Mouse (Mus musculus): ENCODE results near the gene Tmem205.

Tmem205 gene

DNA sequence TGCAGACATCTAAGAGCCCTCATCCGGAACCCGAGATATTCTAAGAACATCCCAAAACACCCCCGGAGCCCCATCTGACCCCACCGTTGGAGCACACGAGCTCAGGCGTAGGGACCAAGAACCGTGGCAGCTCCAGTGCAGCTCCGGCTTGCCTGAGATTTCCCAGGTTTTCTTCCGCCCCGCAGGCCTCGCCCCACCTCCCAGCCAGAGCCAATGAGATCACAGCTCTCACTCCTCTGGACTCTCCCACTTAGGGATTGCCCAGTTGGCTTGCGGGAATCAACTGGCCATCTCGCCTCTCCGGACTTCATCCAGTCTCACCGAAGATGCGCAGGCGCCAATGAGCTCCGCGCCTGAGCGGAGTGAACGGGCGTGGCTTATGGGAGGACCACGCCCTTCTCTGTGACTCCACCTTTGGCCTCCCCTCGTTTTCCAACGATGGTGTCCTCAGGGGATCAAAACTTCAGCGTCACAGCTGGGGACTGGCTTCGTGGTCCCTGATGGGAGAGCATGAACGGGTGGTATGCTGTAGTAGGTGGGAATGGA lies at the start of gene Tmem205, which contains the start of gene Ccdc159:
Gene Tmem205 (minus strand): TSS at position 349 of the 546 bp plus-strand sequence.
Gene Ccdc159 (plus strand): TSS at position 264 of the 546 bp plus-strand sequence.
- no peak for DNase-seq (ENCODE audit: low spot score in 2 of 2)

DNA sequence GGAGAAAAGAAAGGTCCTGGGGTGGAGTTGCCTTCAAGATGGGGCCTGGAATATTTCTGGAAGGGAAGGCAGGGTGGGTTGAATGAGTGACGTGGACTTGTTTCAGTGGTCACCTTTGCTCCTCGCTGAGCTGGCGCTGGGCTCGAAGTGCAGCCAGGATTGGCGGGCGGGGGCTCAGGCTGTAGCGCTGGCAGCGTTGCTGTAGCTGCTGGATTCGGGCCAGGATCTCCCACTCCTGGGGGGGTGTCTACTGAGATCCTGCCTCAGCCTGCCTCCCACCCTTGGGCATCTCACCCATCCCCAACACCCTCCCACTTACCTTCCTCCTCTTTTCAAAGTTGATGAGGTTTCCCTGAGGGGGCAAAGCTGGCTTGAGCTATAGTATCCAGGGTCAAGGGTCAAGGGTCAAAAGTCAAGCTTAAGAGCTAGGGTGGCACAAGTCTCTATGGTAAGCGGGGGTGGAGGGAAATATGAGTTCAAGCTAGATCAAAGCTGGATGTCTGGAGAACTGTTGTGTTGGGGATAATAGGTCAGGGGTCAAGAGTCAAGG lies 49.3 kb upstream of the Tmem205 start:
- DNase-seq (ENCODE audit: low spot score in 2 of 2): no peak

GRCm38 (mm10) chr9:21969304-21969703 lies 41.9 kb upstream of the Tmem205 start:
- DNase-seq (ENCODE audit: low spot score in 2 of 2): no peak

GRCm38 (mm10) chr9:21968883-21969282 lies 41.5 kb upstream of the Tmem205 start:
- no peak for DNase-seq (ENCODE audit: low spot score in 2 of 2)

DNA sequence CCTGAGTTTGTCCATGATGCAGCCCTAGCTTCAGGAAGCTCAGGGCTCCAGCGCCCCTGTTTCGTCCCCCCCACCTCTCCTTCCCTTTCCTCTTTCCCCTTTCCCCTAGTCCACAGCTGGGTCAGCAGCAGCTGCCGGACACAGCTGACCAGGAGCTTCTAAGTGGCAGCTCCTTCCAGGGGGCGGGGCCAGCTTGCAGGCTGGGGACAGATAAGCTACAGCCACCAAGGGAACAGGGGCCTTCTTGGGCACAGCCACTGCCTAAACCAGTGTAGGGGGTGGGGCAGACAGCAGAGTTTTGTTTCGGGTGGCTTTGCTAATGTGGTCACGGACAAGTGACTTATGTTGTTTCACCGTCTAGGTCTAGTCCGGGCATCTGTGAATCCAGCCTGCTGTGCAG lies 36.1 kb upstream of the Tmem205 start, which contains the start of gene Epor:
Gene Epor (minus strand): TSS at position 90 of the 400 bp plus-strand sequence.
- no peak for DNase-seq (ENCODE audit: low spot score in 2 of 2)

GRCm38 (mm10) chr9:21962416-21963059 lies 35.2 kb upstream of the Tmem205 start:
- peak; percentile 56 to 62 for DNase-seq (ENCODE audit: low spot score in 2 of 2)

DNA sequence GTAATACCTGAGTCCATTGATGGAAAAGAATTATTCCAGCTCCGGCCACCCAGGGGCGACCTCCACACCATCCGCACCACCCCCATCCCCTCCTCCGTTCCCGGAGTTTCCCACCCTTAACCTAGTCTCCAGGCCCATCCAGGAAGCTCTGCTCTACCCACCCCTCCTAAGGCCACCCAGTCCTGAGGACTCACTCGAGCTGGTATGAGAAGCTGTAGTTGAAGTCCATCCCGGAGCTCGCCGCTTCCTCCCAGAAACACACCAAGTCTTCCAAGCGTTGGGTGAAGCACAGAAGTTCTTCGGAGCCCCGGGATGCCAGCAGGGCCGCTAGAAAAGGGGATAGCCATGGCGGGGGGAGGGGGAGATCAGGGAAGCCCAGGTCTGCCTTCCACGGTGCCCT lies 34.7 kb upstream of the Tmem205 start:
- DNase-seq (ENCODE audit: low spot score in 2 of 2): no peak

DNA sequence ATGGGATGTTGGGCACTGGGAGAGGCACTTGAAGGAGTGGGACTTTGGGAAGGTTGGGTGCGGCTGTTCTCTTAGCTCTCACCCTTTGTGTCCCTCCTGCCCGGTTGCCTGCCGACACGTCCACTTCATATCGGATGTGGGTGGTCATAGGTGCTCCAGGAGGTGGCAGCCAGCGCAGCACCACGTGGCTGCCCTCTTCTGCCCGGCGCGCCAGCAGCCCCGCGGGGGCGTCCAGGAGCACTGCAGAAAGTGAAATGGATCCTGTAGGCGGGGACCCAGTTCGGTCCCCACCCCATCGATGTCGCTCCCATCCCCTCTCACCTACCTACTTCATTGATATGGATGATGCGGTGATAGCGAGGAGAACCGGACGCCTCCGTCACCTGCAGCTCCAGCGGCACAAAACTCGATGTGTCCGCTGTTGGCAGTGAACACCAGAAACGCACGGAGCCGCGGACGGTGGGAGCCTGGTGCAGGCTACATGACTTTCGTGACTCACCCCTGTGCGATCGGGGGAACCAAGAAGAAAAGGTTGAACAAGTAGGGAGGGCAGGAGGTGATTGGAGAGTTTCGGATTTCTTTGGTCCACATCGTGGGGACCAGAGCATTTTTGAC lies 34.1 kb upstream of the Tmem205 start:
- no peak for DNase-seq (ENCODE audit: low spot score in 2 of 2)

GRCm38 (mm10) chr9:21960558-21961208 lies 33.3 kb upstream of the Tmem205 start:
- no peak for DNase-seq (ENCODE audit: low spot score in 2 of 2)

GRCm38 (mm10) chr9:21960135-21960534 lies 32.8 kb upstream of the Tmem205 start:
- no peak for DNase-seq (ENCODE audit: low spot score in 2 of 2)

DNA sequence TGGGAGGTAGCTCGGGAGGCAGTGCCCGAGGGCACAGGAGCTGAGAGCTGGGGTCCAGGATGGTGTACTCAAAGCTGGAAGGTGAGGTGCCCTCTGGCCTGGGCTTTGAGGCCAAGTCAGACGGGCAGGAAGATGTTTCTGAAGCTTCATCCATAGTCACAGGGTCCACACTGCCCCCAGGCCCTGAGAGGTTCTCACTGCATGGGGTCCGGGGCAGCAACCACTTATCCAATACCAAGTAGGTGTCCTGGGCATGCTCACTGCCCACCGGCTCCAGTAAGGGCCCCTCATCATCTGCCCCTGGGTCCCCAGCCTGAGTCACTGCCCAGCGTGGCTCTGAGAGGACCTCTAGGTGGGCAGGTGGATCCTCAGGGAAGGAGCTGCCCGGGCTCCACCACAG lies 31.9 kb upstream of the Tmem205 start:
- DNase-seq (ENCODE audit: low spot score in 2 of 2): no peak

DNA sequence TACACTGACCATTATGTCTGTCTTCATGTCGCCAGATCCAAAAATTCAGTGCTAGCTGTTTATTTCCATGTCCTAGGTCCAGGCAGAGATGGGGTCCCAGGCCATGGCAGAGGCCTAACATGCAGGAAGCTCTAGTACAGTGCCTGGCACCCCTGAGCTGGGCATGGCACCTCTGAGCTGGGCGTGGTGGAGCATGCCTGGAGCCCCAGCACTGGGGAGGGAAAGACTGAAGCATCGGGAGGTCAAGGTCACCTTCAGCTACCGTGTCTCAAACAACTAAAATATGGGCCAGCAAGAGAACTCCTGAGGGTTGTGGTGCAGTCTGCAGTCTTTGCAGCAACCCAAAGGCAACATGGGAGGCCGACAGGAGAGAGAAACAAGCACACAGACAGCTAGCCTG lies 31.0 kb upstream of the Tmem205 start:
- no peak for DNase-seq (ENCODE audit: low spot score in 2 of 2)

GRCm38 (mm10) chr9:21955570-21956281 lies 28.4 kb upstream of the Tmem205 start, which contains the start of gene Swsap1:
Gene Swsap1, plus strand, starts transcription at chr9:21955755.
- DNase-seq (ENCODE audit: low spot score in 2 of 2): peak; percentile 97 to 99

DNA sequence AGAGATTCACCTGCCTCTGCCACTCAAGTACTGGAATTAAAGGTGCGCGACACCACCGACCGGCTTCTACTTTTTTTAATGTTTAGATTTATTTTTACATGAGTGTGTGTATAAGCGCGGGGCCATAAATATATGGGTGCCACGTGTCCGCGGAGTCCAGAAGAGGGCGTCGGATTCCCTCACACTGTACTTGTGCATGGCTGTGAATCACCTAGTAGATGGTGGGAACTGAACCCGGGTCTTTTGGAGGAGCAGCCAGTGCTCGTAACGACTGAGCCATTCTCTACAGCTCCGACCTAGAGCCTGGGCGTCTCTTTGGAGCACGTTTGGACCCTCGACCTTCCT lies 27.8 kb upstream of the Tmem205 start:
- no peak for DNase-seq (ENCODE audit: low spot score in 2 of 2)

- no peak for DNase-seq (ENCODE audit: low spot score in 2 of 2)
Measured at GRCm38 (mm10) chr9:21954635-21955034, 27.3 kb upstream of the Tmem205 start.

DNA sequence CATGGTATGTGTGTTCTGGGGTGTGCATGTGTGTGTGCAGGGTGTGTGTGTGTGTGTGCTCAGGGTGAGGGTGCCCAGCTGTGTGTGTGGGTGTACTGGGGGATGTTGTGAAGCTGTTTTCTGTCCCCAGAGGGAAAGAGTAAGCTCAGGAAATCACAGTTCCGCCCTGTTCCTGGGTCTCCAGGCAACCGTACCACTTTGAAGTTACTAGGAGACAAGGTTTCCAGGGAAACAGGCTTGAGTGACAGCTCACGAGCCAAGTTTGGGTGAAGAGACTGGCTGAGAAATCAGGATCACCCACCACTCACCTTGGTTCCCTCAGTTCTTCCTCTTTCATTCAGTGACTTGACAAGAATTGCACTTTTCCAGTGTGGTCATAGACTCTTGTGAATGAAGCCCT lies 26.2 kb upstream of the Tmem205 start:
- DNase-seq (ENCODE audit: low spot score in 2 of 2): no peak

- DNase-seq (ENCODE audit: low spot score in 2 of 2): no peak
Measured at GRCm38 (mm10) chr9:21951977-21952376, 24.6 kb upstream of the Tmem205 start.

DNA sequence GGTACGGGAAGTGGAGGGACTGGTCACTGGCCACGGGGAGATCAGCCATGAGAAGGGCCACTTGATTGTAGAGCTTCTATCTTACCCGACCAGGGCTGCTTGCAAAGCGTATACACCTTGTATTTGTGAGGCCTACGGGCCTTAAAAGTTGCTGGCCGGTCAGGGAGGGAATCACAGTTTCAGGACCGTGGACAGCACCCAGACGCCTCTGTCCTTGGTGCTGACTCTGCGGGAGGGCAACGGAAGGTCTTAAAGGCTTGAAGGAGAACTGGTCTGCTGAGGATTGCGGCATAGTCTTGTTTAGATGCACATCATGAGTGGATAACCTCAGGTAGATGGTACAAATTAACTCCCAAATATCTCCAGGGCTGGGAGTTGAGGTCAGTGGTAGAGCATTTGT lies 23.0 kb upstream of the Tmem205 start:
- DNase-seq (ENCODE audit: low spot score in 2 of 2): peak in 1 of 2 experiments; percentile 76

- DNase-seq (ENCODE audit: low spot score in 2 of 2): no peak
Measured at GRCm38 (mm10) chr9:21948790-21949189, 21.4 kb upstream of the Tmem205 start.

- DNase-seq (ENCODE audit: low spot score in 2 of 2): no peak
Measured at GRCm38 (mm10) chr9:21948146-21948545, 20.8 kb upstream of the Tmem205 start.

- DNase-seq (ENCODE audit: low spot score in 2 of 2): no peak
Measured at GRCm38 (mm10) chr9:21947540-21948130, 20.3 kb upstream of the Tmem205 start.

Data from thymus, postnatal 10 days (tissue).